Mouse (Mus musculus): ENCODE results near the gene Ifitm6. TPM values are rescaled to one million over a fixed set of nuclear protein-coding genes. Genes with fewer than 3 reads are reported as not detected.
A peak's percentile ranks its signal among the peaks of the same experiment; 100 is the strongest.

Ifitm6 gene
- polyA plus RNA-seq, 1 experiment = 0.19 TPM

- TF ChIP-seq CTCF (IDR thresholded peaks at IDR 0.05; ENCODE audit: control insufficient read depth, insufficient read depth, insufficient replicate concordance, low read depth, low read length) = no peak
- TF ChIP-seq POLR2A (IDR thresholded peaks at IDR 0.05; ENCODE audit: control insufficient read depth, low read depth, low read length) = no peak
- no peaks in the 10 kb centered on the region for H3K27me3 ChIP-seq (ENCODE audit: control insufficient read depth, insufficient read depth, low read length)
- H3K4me3 ChIP-seq (ENCODE audit: control insufficient read depth, low read depth, low read length) = no peak overlapping the region
- no peaks in the 10 kb centered on the region for H3K36me3 ChIP-seq (ENCODE audit: control insufficient read depth, insufficient read depth, low read length)
- H3K4me1 ChIP-seq (ENCODE audit: control insufficient read depth, insufficient read depth, low read length) = peaks cover 7% of the 10 kb centered on the region
- no peak overlapping the region for H3K27ac ChIP-seq (ENCODE audit: control insufficient read depth, insufficient read depth, low read depth, low read length)
Observed at GRCm38 (mm10) chr7:141051060-141051685, 33.4 kb upstream of the Ifitm6 start.

- Histone ChIP-seq H3K36me3 (ENCODE audit: control insufficient read depth, insufficient read depth, low read length) (no peaks in the 10 kb centered on the region), H3K4me3 (ENCODE audit: control insufficient read depth, low read depth, low read length) (no peak overlapping the region), H3K4me1 (ENCODE audit: control insufficient read depth, insufficient read depth, low read length) (peaks cover 7% of the 10 kb centered on the region), H3K27ac (ENCODE audit: control insufficient read depth, insufficient read depth, low read depth, low read length) (no peak overlapping the region), H3K27me3 (ENCODE audit: control insufficient read depth, insufficient read depth, low read length) (no peaks in the 10 kb centered on the region)
- TF ChIP-seq POLR2A (IDR thresholded peaks at IDR 0.05; ENCODE audit: control insufficient read depth, low read depth, low read length) (no peak), CTCF (IDR thresholded peaks at IDR 0.05; ENCODE audit: control insufficient read depth, insufficient read depth, insufficient replicate concordance, low read depth, low read length) (no peak)
Observed at GRCm38 (mm10) chr7:141049326-141049725, 31.6 kb upstream of the Ifitm6 start.

- H3K27ac ChIP-seq (ENCODE audit: control insufficient read depth, insufficient read depth, low read depth, low read length) = no peak overlapping the region
- TF ChIP-seq CTCF (IDR thresholded peaks at IDR 0.05; ENCODE audit: control insufficient read depth, insufficient read depth, insufficient replicate concordance, low read depth, low read length) = peak; percentile 94
- TF ChIP-seq POLR2A (IDR thresholded peaks at IDR 0.05; ENCODE audit: control insufficient read depth, low read depth, low read length) = no peak
- H3K36me3 ChIP-seq (ENCODE audit: control insufficient read depth, insufficient read depth, low read length) = no peaks in the 10 kb centered on the region
- H3K27me3 ChIP-seq (ENCODE audit: control insufficient read depth, insufficient read depth, low read length) = no peaks in the 10 kb centered on the region
- H3K4me3 ChIP-seq (ENCODE audit: control insufficient read depth, low read depth, low read length) = peak overlapping the region; percentile 36
- H3K4me1 ChIP-seq (ENCODE audit: control insufficient read depth, insufficient read depth, low read length) = peaks cover 7% of the 10 kb centered on the region
Observed at GRCm38 (mm10) chr7:141048226-141049218, 30.8 kb upstream of the Ifitm6 start.

GRCm38 (mm10) chr7:141047581-141048225 lies 30.0 kb upstream of the Ifitm6 start:
- Histone ChIP-seq H3K27ac (ENCODE audit: control insufficient read depth, insufficient read depth, low read depth, low read length) (peak overlapping the region; percentile 46; the same call in 1 of the 2 replicates), H3K27me3 (ENCODE audit: control insufficient read depth, insufficient read depth, low read length) (no peaks in the 10 kb centered on the region), H3K36me3 (ENCODE audit: control insufficient read depth, insufficient read depth, low read length) (no peaks in the 10 kb centered on the region), H3K4me1 (ENCODE audit: control insufficient read depth, insufficient read depth, low read length) (peaks cover 7% of the 10 kb centered on the region), H3K4me3 (ENCODE audit: control insufficient read depth, low read depth, low read length) (peak overlapping the region; percentile 36)
- TF ChIP-seq POLR2A (IDR thresholded peaks at IDR 0.05; ENCODE audit: control insufficient read depth, low read depth, low read length) (no peak), CTCF (IDR thresholded peaks at IDR 0.05; ENCODE audit: control insufficient read depth, insufficient read depth, insufficient replicate concordance, low read depth, low read length) (no peak)

GRCm38 (mm10) chr7:141046931-141047580 lies 29.3 kb upstream of the Ifitm6 start:
- H3K27me3 ChIP-seq (ENCODE audit: control insufficient read depth, insufficient read depth, low read length) = no peaks in the 10 kb centered on the region
- peaks cover 7% of the 10 kb centered on the region for H3K4me1 ChIP-seq (ENCODE audit: control insufficient read depth, insufficient read depth, low read length)
- H3K4me3 ChIP-seq (ENCODE audit: control insufficient read depth, low read depth, low read length) = no peak overlapping the region
- no peaks in the 10 kb centered on the region for H3K36me3 ChIP-seq (ENCODE audit: control insufficient read depth, insufficient read depth, low read length)
- peak overlapping the region; percentile 46 for H3K27ac ChIP-seq (ENCODE audit: control insufficient read depth, insufficient read depth, low read depth, low read length)
- no peak for TF ChIP-seq CTCF (IDR thresholded peaks at IDR 0.05; ENCODE audit: control insufficient read depth, insufficient read depth, insufficient replicate concordance, low read depth, low read length)

- Histone ChIP-seq H3K27ac (ENCODE audit: control insufficient read depth, insufficient read depth, low read depth, low read length) (no peak overlapping the region), H3K36me3 (ENCODE audit: control insufficient read depth, insufficient read depth, low read length) (no peaks in the 10 kb centered on the region), H3K4me1 (ENCODE audit: control insufficient read depth, insufficient read depth, low read length) (peaks cover 3% of the 10 kb centered on the region; the same call in 1 of the 2 replicates), H3K27me3 (ENCODE audit: control insufficient read depth, insufficient read depth, low read length) (no peaks in the 10 kb centered on the region), H3K4me3 (ENCODE audit: control insufficient read depth, low read depth, low read length) (no peak overlapping the region)
- TF ChIP-seq CTCF (IDR thresholded peaks at IDR 0.05; ENCODE audit: control insufficient read depth, insufficient read depth, insufficient replicate concordance, low read depth, low read length) (no peak), POLR2A (IDR thresholded peaks at IDR 0.05; ENCODE audit: control insufficient read depth, low read depth, low read length) (no peak)
Observed at GRCm38 (mm10) chr7:141042539-141042938, 24.8 kb upstream of the Ifitm6 start.

Data from testis, adult 2 months (tissue).